Mouse (Mus musculus) cerebellum, postnatal 4 days (tissue): ENCODE results near the gene Rab3c.

ENCODE experiments used
- DNase-seq, 2 experiments: peaks; one replicate each; pipeline ENCODE4 v3.0.0; 2022; ENCODE audit warnings: low spot score in 2 of 2, mixed read lengths in 1 of 2

The Rab3c gene

DNA sequence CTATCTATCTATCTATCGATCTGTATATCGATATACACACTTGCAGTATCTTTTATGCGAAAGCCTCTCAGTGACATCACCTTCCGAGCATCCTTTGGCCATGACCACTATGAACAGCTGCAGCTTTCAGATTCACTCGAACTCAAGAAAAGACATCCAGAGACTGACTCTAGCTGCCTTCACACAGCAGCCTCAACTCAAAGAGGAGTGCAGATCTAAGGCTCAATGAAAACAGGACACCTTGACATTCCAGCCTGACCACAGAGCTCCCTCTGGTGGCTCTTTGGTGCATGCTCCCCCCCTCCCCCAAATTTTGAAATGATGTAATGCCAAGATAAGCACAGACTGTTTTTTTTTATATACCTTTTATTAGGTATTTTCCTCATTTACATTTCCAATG is 257.8 kb downstream of the Rab3c start:
- peak in 1 of 2 experiments; percentile 21 for DNase-seq

DNA sequence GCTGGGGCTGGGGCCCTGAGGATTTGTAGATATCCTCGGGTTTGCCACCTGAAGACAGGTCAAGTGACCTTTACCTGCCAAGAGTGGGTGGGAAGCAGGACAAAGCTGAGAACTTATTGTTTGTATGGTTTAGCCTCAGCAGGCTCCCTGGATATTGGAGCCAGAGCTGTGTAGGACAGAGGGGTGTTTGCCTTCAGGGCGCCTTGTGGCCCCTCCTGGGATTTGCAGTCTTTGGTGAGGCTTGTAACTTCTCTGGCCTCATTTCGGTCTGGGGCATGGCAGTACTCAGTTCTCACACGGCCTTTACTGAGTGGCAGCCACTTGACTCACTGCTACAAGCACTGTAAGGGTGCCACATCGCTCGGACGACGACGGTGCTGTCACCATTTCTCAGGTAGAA is 261.0 kb downstream of the Rab3c start:
- DNase-seq: no peak

DNA sequence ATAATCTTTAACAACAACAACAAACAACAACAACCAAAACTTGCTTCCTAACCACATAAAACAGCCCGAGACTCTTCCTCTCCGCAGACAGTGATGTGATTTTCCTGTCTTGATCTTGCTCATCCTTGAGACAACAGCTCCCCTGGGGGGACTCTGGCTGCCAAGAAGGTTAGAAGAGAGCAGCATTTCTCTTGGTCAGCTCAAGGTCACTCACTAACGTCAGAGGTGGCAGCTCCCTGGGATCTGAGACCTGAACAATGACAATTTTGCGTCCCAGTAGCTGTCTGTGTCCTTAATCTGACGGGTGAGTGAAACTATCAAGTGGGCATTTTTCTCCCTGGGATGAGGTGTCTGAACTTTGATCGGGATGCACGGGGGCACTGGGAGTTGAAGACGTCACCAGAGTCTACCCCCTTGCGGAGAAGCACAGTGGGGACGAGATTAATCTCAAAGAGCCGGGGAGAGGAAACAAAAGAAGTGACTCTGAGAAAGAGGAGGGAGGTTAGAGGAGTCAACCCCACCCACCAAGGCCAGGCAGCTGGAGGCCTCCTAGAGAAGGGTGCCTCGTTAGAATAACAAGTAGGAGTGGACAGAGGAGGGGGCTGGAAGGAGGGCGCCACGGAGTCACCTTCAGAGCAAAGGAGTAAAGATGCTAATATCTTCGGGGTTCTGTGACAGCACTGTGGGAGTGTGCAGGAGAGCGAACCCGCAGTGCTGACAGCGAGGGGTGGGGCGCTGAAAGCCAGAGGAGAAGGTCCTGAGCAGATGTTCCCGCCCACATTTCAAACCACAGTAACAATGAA is 261.7 kb downstream of the Rab3c start:
- no peak for DNase-seq

DNA sequence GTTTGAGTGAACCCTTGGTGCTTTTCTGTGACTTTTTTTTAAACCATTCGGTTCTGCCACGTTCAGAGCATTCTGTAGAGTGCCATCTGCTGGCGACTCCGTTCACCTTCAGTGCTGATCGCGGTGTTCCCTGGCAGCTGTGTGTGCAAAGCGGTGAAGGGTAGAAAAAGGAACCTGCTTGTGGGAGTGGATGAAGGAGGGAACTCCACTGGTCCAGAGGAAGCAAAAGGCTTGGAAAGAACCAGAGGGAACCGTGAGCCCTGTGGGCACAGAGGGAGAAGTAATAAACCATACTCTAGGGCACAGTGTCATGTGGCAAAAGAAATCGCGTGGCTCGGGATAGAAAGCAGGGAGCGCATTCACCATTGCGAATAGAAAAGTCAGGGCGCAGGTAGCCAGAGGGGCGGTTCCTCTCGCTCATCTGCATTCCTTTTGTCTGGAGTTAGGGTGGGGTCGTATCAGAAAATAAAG is 262.3 kb downstream of the Rab3c start:
- peak; percentile 75 to 88 for DNase-seq

DNA sequence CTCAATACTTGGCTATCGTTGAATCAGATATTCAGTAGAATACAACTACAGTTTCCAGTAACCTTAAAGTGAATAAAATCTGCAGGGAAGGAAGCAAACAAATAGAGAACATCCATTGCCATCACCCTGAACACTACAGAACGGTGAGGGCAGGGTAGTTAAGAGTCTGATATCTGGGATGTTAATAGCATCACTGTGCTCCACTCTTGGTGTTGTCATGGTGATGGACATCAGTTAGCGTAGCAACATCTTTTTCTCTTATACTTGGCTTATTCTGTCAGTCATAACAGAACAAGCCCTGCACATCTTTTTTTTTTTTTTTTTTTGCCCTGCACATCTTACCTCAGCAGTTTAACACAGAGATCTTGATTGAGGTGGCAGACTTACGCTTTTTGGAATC is 268.8 kb downstream of the Rab3c start:
- no peak for DNase-seq

DNA sequence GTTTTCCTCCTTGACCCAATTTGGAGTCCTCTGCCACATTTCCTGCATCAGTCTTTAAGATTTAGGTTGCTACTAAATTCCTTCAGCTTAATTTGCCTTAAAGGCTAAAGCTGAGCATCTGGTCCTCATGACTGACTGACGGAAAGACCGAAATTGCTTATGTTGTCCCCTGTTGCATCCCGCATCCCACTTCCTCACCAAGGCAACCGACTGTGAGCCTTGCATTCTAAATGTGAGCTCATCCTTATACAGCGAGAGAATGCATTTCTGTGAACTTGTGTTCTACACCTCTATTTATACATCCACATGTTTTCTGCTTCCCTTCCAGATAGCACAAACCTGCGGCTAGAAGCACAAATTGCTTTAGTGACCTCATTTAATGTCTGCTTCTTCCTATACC is 269.9 kb downstream of the Rab3c start:
- no peak for DNase-seq

DNA sequence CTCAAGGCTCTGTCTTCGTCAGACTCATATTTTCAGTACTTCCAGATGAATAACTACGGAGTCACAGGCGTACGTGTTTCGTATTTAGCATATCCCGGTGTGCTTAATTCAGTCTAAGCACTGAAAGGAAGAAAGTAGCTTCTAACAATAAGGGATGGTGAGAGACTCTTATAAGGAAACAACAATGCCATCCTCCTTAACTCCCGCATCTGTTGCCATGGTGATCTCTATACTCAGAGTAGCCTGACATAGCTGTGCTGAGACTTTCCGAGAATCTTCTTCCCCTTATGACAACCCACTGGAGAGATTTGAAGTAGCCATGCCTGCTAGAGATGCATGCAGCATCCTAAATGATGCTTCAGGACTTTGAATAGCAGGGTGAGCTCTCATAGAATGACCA is 272.3 kb downstream of the Rab3c start:
- no peak for DNase-seq

DNA sequence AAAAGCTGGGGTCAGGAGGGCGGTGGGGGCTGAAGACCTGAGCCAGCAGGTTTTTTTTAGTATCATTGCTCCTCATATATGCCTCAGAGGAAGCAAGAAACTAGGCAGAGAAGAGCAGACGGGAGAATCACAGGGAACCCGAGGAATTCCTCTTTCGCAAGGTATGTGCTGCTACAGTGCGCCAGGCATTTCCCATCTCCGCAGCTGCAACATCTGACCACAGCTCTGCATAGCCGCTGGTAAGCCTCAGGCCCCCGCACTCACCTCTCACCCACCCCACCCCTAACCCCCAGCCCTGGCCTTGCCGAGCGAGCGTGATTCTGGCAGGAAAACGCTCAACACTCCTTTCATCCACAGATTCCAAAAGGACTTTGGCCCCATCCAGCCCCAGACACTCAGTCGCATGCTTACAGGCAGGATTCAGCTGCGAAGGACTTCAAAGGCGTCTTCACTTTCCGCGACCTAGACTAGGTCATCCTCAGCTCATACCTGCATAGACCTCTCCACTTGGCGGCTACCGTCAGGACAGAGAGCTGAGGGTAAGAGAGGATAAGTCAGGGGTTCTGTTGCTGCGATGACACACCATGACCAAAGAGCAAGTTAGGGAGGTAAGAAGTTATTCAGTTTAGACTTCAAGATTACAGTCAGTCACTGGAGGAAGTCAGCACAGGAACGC is 274.6 kb downstream of the Rab3c start:
- no peak for DNase-seq
